Mouse (Mus musculus): ENCODE results near the gene Mcpt4.

GRCm38 (mm10) chr14:56034433-56034832 lies 27.7 kb downstream of the Mcpt4 start:
- TF ChIP-seq CTCF (IDR thresholded peaks at IDR 0.05; ENCODE audit: borderline replicate concordance, insufficient read depth, low read depth, low read length) (no peak), POLR2A (IDR thresholded peaks at IDR 0.05; ENCODE audit: borderline replicate concordance, insufficient read depth, low read length) (no peak)
